Mouse (Mus musculus): Measurements from ENCODE around the gene Ndufb6. TPM values are rescaled to one million over a fixed set of nuclear protein-coding genes. Genes with fewer than 3 reads are reported as not detected.
"Not testable (repeated sequence)": the region's sequence is repeated elsewhere in the genome, so short reads cannot be mapped to it uniquely, and the experiment has no call there.

Gene Ndufb6
- 307 and 312 TPM in 2 replicates for polyA plus RNA-seq (2016; fragmentation: Nextera tagmentation; extraction: Ambion mirVana)

DNA sequence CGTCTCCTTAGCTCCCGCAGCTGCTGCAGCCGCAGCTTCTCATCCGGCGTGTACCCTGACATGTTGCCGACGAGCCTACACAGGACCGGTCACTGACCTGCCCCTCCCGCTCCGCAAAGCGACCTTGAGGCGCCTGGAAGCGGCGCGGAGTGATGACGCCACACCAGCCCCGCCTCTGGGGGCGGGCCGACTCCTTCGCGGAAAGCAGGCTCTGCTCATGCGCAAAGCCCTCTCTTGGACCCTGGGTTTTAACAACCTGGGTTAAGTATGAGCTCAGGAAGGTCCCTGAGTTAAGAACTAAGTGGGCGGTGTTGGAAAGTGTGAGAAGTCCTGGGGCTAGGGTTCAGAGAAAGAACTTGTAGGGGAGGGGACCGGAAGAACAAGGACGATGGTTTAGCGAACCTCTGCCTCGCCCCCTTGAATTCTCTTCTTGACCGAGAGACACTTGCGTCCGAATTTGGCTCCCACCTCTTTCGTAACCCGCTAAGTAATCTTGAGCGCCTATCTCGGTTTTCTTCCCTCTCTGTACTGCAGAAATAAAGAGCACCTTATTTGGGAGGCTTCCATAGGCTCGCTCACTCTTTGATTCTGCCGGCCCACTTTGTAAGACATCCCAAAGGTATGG lies at the start of gene Ndufb6:
Ndufb6 (minus strand) TSS at position 146 of the 625 bp plus-strand sequence.
- WGBS = under 1% methylated on average over 36 of the region's 36 CpGs
- peak; percentile 96 for DNase-seq (ENCODE audit: extremely low spot score, low spot score)
- H3K27ac ChIP-seq = peak within 1 kb of the TSS; percentile 87

DNA sequence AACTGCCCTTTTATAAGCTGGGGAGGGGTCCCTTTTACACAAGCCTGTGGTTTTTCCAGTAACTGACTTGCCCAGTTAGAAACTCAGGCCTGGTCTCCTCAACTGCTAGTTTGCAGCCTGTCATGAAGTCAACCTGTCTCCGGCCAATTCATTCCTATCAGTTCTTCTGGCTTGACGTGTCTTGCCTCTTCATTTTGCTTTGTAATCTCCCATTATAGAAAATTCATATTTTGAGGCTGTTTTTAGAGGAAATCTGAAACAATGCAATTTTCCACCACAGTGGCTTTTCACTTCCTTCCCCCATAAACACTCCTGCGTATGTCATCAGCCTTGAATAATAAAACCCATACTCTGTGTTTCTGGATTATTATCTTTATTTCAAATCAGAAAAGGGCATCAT lies 47.9 kb upstream of the Ndufb6 start:
- WGBS = 94% methylated on average over 3 of the region's 3 CpGs
- Histone ChIP-seq H3K36me3 (replicated peaks) (no peaks in the 10 kb centered on the region), H3K27ac (no peak overlapping the region), H3K4me1 (no peaks in the 10 kb centered on the region), H3K4me3 (no peak overlapping the region), H3K27me3 (ENCODE audit: poor library complexity, severe bottlenecking) (no peaks in the 10 kb centered on the region), H3K9me3 (no peaks in the 10 kb centered on the region)
- no peak for DNase-seq (ENCODE audit: extremely low spot score, low spot score)

More for the DNA sequence above, at the start of gene Ndufb6:
- peaks cover 20% of the 10 kb centered on the region for H3K36me3 ChIP-seq (replicated peaks)
- H3K9me3 ChIP-seq = no peaks in the 10 kb centered on the region
- H3K4me3 ChIP-seq = peak within 1 kb of the TSS; percentile 95
- H3K27me3 ChIP-seq (ENCODE audit: poor library complexity, severe bottlenecking) = no peaks in the 10 kb centered on the region
- H3K4me1 ChIP-seq = peaks cover 21% of the 10 kb centered on the region

DNA sequence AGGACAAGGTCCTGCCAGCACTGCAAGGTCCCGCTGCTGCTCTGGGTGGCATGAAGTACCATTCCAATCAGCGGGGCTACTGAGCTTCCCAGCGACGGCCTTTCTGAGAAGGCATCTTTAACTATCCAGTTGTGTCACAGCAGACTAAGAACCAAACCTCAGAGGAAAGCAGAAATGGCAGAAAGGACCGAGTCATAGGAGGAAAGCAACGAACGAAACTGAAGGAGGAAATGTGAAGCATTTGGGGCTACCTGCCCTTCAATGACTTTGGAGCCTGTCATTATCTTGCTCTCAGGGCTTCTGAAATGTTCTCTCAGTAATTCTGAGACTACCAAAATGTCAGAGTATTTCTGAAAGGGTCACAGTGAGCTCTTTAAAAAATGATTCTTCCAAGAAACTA lies 45.4 kb upstream of the Ndufb6 start:
- no peaks in the 10 kb centered on the region for H3K27me3 ChIP-seq (ENCODE audit: poor library complexity, severe bottlenecking)
- no peak for DNase-seq (ENCODE audit: extremely low spot score, low spot score)
- 86% methylated on average over 7 of the region's 7 CpGs for WGBS
- H3K36me3 ChIP-seq (replicated peaks) = no peaks in the 10 kb centered on the region
- no peak overlapping the region for H3K4me3 ChIP-seq
- H3K9me3 ChIP-seq = no peaks in the 10 kb centered on the region
- H3K27ac ChIP-seq = no peak overlapping the region
- no peaks in the 10 kb centered on the region for H3K4me1 ChIP-seq

DNA sequence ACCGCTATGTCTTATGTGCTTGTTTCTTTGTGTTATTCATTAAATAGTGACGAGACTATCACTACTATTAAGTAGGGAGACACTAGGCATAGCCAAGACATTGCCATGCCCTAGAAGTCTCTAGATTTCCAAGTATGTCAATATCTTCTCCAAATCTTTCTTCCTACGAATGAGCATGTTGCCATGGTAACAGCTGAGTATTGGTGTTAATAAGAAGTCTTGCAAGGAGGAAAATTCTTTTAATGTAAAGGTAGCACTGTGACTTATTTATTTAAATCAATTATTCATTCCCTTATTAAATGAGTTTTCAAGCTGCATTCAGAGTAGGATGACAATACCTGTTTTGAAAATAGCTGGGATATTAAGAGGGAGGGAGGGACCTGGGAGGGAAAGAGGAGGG lies 38.2 kb upstream of the Ndufb6 start:
- H3K27ac ChIP-seq = no peak overlapping the region
- no peaks in the 10 kb centered on the region for H3K4me1 ChIP-seq
- no peak for DNase-seq (ENCODE audit: extremely low spot score, low spot score)
- H3K9me3 ChIP-seq = no peaks in the 10 kb centered on the region
- H3K27me3 ChIP-seq (ENCODE audit: poor library complexity, severe bottlenecking) = no peaks in the 10 kb centered on the region
- no peaks in the 10 kb centered on the region for H3K36me3 ChIP-seq (replicated peaks)
- no peak overlapping the region for H3K4me3 ChIP-seq
- 84% methylated on average over 3 of the region's 3 CpGs for WGBS

DNA sequence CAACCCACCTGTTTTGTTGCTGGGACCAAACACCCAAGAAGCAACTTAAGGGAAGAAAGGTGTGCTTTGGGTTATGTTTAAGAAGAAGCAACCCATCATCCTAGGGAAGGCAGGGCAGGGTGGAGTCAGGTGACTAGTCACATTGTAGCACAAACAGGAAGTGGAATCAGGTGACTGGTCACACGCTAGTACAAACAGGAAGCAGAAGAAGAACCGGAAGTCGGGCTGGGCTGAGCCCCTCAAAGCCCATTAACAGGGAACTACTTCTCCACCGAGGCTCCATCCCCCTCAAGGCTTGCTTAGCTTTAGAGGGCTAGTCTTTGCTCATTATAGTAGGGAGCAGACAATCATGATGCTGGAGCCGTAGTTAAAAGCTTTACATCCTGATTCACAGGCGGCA lies 33.8 kb upstream of the Ndufb6 start:
- no peaks in the 10 kb centered on the region for H3K4me1 ChIP-seq
- H3K4me3 ChIP-seq = no peak overlapping the region
- H3K27ac ChIP-seq = no peak overlapping the region
- H3K9me3 ChIP-seq = no peaks in the 10 kb centered on the region
- WGBS = 86% methylated on average over 6 of the region's 6 CpGs
- H3K27me3 ChIP-seq (ENCODE audit: poor library complexity, severe bottlenecking) = no peaks in the 10 kb centered on the region
- H3K36me3 ChIP-seq (replicated peaks) = no peaks in the 10 kb centered on the region
- no peak for DNase-seq (ENCODE audit: extremely low spot score, low spot score)

DNA sequence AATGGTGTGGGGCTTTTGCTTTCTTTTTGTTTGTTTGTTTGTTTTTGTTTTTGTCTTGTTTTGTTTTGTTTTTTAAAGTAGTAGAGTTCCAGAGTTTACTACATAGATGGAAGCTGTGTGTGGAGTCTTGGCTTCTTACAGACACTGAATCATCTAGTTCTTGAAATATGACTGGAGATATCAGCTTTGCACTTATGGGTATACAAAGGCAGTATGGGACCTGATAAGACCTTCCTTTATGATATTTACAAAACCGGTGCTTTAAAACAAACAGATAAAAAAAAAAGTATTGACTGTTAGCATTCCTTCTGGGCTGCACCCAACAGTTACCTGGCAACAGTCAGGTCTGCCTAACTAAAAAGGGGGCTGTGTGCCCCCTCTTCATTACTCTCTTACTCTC lies 33.0 kb upstream of the Ndufb6 start:
- WGBS = 84% methylated on average over 1 of the region's 1 CpGs
- Histone ChIP-seq H3K9me3 (no peaks in the 10 kb centered on the region), H3K4me3 (no peak overlapping the region), H3K4me1 (no peaks in the 10 kb centered on the region), H3K27me3 (ENCODE audit: poor library complexity, severe bottlenecking) (no peaks in the 10 kb centered on the region), H3K27ac (no peak overlapping the region), H3K36me3 (replicated peaks) (no peaks in the 10 kb centered on the region)
- no peak for DNase-seq (ENCODE audit: extremely low spot score, low spot score)

DNA sequence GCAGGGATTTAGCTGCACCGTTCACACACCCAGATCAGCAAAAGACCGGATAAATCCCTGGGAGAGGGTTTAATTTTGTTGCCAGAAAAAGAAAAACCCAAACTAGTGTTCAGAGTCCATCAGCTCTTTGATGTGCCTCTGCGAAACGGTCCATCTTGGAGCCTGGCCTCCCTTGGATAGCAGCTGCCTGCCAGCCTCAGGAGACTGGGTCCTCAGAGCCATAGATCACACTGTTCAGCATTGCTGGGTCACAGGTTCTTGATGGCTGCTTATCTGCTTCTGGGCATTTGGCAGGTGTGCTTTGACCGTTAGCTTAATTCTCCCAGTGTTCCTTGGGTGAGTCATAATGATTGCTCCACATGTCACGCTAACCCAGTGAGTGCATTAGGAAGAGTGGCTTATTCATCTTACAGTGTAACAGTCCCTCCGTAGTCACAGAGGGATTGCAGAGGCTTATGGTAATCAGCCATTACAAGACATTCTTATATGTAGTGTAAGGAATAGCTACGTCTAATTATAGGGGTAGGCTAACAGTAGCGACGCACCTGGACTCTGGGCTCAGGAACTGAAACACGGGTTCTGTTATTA lies 31.7 kb upstream of the Ndufb6 start:
- 84% methylated on average over 11 of the region's 11 CpGs for WGBS
- no peaks in the 10 kb centered on the region for H3K36me3 ChIP-seq (replicated peaks)
- no peaks in the 10 kb centered on the region for H3K4me1 ChIP-seq
- DNase-seq (ENCODE audit: extremely low spot score, low spot score) = no peak
- no peaks in the 10 kb centered on the region for H3K27me3 ChIP-seq (ENCODE audit: poor library complexity, severe bottlenecking)
- no peak overlapping the region for H3K4me3 ChIP-seq
- no peak overlapping the region for H3K27ac ChIP-seq
- H3K9me3 ChIP-seq = no peaks in the 10 kb centered on the region

DNA sequence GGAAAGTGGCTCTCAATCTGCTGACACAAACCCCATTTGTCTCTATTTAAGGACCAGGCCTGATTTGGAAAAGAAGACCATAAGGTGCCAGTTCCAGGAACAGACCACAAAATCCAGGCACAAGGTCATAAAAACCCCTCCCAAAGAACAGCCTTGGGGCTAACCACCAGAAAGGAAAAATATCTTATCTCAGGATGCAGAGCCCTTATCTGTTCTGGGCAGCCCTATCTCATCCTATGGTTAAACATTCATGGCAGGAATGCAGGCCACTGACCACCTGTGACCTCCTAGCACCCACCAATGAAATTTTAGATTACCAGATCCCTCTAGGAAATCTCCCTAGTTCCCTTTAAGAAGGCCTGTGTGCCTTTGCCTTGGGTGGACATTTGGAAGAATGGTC lies 30.5 kb upstream of the Ndufb6 start:
- H3K27me3 ChIP-seq (ENCODE audit: poor library complexity, severe bottlenecking) = no peaks in the 10 kb centered on the region
- H3K4me3 ChIP-seq = no peak overlapping the region
- H3K36me3 ChIP-seq (replicated peaks) = no peaks in the 10 kb centered on the region
- H3K9me3 ChIP-seq = no peaks in the 10 kb centered on the region
- no peak overlapping the region for H3K27ac ChIP-seq
- H3K4me1 ChIP-seq = no peaks in the 10 kb centered on the region
- DNase-seq (ENCODE audit: extremely low spot score, low spot score) = no peak

DNA sequence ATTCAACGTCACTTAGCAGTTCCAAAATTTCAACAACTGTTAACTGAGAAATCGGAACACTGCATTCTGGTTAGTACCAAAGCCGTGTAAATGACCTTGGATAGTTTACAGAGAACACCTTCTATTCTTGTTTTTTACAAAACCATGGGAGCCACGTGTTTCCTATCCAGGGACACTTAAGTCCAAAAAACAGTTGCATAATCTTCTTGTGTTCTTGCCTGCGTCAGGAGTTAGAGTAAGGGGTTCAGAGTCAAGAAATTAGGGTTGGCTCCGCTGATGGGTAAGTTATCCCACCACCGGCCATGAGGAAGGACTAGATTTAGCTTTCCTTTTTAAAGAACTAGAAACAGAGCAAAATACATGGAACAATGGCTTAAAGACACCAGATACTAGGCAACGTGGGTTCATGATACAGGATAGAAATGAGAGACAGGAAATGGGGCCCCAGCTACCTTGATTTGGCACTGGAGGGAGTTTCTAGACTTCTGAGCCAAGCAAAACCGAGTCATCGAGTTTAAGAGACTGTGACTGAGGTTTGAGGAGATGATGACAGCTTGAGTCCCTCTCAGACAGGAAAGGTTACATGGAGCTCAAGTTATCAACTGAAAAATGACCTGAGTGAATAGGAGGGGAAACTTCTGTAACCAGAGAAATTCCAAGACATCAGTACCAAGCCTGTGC lies 23.4 kb upstream of the Ndufb6 start:
- peaks cover 16% of the 10 kb centered on the region for H3K27me3 ChIP-seq (ENCODE audit: poor library complexity, severe bottlenecking)
- 0 out of 2 replicates have a peak, but pooled peaks cover 3% of the 10 kb centered on the region for H3K4me1 ChIP-seq
- DNase-seq (ENCODE audit: extremely low spot score, low spot score) = no peak
- 87% methylated on average over 10 of the region's 10 CpGs for WGBS
- H3K4me3 ChIP-seq = no peak overlapping the region
- no peaks in the 10 kb centered on the region for H3K9me3 ChIP-seq
- no peaks in the 10 kb centered on the region for H3K36me3 ChIP-seq (replicated peaks)
- no peak overlapping the region for H3K27ac ChIP-seq

DNA sequence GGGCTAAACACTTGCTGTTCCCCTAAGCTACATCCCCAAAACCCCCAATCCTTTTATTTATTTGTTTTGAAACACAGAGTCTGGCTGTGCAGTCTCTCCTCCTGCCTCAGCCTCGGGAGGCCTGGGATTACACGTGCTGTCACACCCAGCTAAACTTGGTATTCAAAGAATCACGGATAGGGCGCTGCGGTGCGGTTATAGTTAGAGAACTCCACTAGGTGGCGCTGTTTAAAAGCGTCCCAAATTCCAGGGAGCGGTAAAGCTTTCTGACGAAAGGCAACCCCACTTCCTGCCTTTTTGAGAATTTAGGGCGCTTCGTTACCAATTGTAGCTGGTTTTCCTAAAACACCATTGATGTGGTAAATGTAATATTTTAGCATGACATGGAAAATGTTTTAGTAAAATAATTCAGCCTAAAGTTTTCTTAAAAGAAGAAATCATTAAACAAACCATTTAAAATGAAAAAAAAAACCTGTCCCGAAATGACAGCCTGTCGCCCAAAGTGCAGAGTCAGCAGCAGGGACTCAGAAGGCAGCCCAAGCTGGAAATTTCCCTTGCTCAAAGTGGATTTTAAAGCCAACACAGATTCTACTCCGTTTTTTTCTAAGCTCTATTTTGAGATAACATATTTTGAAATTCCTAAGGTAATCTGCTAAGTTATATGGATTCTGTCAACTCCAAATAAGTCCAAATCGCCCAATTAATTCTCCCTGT lies 22.0 kb upstream of the Ndufb6 start:
- Histone ChIP-seq H3K27me3 (ENCODE audit: poor library complexity, severe bottlenecking) (peaks cover 16% of the 10 kb centered on the region), H3K36me3 (replicated peaks) (no peaks in the 10 kb centered on the region), H3K4me1 (0 out of 2 replicates have a peak, but pooled peaks cover 3% of the 10 kb centered on the region), H3K4me3 (peak overlapping the region; percentile 13; the same call in 1 of the 2 replicates), H3K27ac (no peak overlapping the region), H3K9me3 (no peaks in the 10 kb centered on the region; the same call in 1 of the 2 replicates)
- DNase-seq (ENCODE audit: extremely low spot score, low spot score) = peak; percentile 75
- WGBS = 18% methylated on average over 16 of the region's 16 CpGs

DNA sequence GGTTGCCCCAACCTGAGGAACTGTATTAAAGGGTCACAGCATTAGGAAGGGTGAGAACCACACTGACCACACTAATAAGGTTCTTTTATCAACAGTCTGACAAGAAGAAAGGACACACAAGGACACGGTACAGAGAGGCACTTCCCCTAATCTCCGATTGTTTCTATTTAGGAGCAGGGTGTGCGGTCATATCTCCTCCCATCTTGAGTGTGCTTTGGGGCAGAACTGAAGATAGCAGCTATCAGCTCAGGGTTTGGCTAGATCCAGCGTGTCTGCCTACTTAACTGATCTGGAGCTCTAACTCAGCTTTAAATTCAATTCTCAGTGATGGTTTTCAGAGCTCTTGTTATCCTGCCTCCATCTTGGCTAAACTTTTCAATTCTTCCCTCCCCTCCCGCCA lies 19.9 kb upstream of the Ndufb6 start:
- peaks cover 6% of the 10 kb centered on the region for H3K9me3 ChIP-seq
- 84% methylated on average over 5 of the region's 5 CpGs for WGBS
- no peak overlapping the region for H3K4me3 ChIP-seq
- peaks cover 16% of the 10 kb centered on the region for H3K27me3 ChIP-seq (ENCODE audit: poor library complexity, severe bottlenecking)
- no peak overlapping the region for H3K27ac ChIP-seq
- H3K4me1 ChIP-seq = 0 out of 2 replicates have a peak, but pooled peaks cover 3% of the 10 kb centered on the region
- no peak for DNase-seq (ENCODE audit: extremely low spot score, low spot score)
- H3K36me3 ChIP-seq (replicated peaks) = no peaks in the 10 kb centered on the region

DNA sequence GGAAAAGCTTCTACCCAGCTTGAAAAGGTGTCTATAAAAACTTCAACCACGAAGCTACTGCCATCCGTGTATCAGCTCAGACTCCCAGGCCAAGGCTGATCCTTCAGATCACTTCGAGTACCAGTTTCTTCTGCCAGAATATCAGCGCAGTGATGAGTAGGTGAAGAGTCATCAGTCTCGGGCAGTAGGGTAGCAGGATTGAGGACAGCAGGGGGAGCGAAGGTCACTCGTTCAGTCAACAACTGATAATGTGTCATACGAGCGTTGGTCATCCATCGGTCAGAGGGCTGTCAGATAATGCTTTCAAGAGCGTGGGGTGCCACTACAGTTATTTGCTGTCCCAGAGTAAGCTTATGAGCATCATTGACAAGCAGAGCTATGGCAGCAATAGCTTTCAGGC lies 12.3 kb upstream of the Ndufb6 start:
- not testable (repeated sequence) for H3K4me1 ChIP-seq; H3K27me3 ChIP-seq (ENCODE audit: poor library complexity, severe bottlenecking); H3K36me3 ChIP-seq (replicated peaks); DNase-seq (ENCODE audit: extremely low spot score, low spot score); H3K4me3 ChIP-seq; H3K27ac ChIP-seq
- WGBS = 92% methylated on average over 11 of the region's 11 CpGs
- peaks cover 23% of the 10 kb centered on the region for H3K9me3 ChIP-seq

DNA sequence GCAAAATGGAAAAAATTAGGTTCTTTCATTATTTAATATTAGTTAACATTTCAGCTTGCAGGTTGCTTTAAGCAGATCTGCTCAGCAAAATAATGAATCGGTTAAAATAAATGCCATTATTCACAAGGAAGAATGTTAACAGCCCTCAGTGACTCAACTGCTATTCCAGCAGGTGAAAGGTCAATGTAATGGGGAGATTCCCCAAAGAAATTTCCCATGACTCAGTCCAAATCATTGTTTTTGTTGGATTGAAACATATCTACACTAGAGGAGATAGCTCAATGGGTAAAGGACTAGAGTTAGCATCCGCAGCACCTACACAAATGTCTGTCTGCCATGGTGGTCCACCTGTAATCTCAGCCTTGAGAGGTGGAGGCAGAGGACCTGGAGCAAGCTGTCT lies 9.8 kb upstream of the Ndufb6 start:
- 88% methylated on average over 2 of the region's 2 CpGs for WGBS
- DNase-seq (ENCODE audit: extremely low spot score, low spot score) = no peak
- no peaks in the 10 kb centered on the region for H3K36me3 ChIP-seq (replicated peaks)
- no peak overlapping the region for H3K27ac ChIP-seq
- peaks cover 16% of the 10 kb centered on the region; the same call in 1 of the 2 replicates for H3K9me3 ChIP-seq
- no peaks in the 10 kb centered on the region for H3K27me3 ChIP-seq (ENCODE audit: poor library complexity, severe bottlenecking)
- no peak overlapping the region for H3K4me3 ChIP-seq
- H3K4me1 ChIP-seq = no peaks in the 10 kb centered on the region
